Mouse (Mus musculus) bone marrow macrophage, adult 2 months (primary cell): ENCODE measurements around the gene Lrpap1. TPM values are rescaled to one million over a fixed set of nuclear protein-coding genes. Genes with fewer than 3 reads are reported as not detected.
A peak's percentile ranks its signal among the peaks of the same experiment; 100 is the strongest.

ENCODE experiments used
- H3K27ac ChIP-seq: 2 replicates; pipeline ENCODE4 v1.5.1; 2012; ENCODE audit warnings: low read depth, low read length; ENCODE audit not compliant: insufficient read depth
- H3K4me1 ChIP-seq: 2 replicates; pipeline ENCODE4 v1.6.1; 2012; ENCODE audit warnings: low read length; ENCODE audit not compliant: control insufficient read depth, insufficient read depth
- H3K4me3 ChIP-seq: 2 replicates; pipeline ENCODE4 v1.5.1; 2012; ENCODE audit warnings: mild to moderate bottlenecking, low read length, moderate library complexity; ENCODE audit not compliant: insufficient read depth
- CTCF ChIP-seq: IDR thresholded peaks from 2 replicates; pipeline ENCODE4 v1.5.1; 2012; ENCODE audit warnings: low read depth, mild to moderate bottlenecking, low read length, moderate library complexity
- POLR2A ChIP-seq: IDR thresholded peaks from 2 replicates; pipeline ENCODE4 v1.6.1; 2012; ENCODE audit warnings: mild to moderate bottlenecking, low read depth, low read length, borderline replicate concordance
- polyA plus RNA-seq: library from polyadenylated mRNA; stranded (reverse); fragments of >200 nt; gene quantifications from 2 replicates; pipeline ENCODE4 v1.2.4, GENCODE M21; 2012; ENCODE audit not compliant: missing spikeins, insufficient read depth, insufficient read length

The Lrpap1 gene
- polyA plus RNA-seq, 1 experiment, result 105 TPM

DNA sequence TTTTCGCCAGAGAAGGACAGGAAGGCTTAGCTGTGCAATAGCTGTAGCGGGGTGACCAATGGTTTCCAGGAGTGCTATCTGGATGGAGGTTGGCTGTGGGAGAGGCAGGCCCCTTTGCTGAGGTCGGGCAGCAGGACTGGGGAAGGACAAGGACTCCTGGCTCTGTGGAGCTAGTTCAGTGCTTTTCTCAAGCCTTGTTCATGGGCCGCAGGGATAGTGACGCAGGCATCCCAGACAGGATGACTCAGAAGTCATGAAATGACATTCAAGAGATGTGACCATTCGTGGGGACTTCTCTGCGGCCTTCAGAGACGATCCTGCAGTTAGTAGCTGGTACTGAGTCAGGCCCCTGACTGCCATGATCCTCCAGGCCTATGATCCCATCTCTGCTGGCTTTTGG, 35.3 kb downstream of the Lrpap1 start:
- no peaks in the 10 kb centered on the region for H3K4me1 ChIP-seq
- TF ChIP-seq POLR2A (no peak), CTCF (no peak)
- no peak overlapping the region for H3K4me3 ChIP-seq
- H3K27ac ChIP-seq, result no peak overlapping the region

DNA sequence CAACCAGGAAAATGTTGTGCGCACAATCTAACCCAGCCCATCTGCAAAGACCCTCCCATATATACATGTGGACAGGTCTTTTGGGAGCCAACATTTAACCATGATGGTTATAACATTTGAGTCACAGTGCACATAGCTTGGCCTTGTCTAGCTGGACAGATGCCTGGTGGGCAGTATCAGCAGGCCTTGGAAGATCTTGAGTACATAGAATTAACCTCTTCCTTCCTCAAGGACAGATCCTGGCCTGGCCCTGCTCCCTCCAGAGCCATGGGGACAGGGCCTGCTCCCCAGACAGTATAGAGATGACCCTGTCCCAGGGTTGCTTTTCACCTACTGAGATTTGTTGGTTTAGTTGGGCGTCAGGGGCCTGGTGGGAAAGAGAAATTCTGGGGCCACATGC, 35.7 kb downstream of the Lrpap1 start:
- H3K4me3 ChIP-seq, result no peak overlapping the region
- TF ChIP-seq POLR2A, result no peak
- no peak for TF ChIP-seq CTCF
- H3K27ac ChIP-seq, result no peak overlapping the region
- no peaks in the 10 kb centered on the region for H3K4me1 ChIP-seq

DNA sequence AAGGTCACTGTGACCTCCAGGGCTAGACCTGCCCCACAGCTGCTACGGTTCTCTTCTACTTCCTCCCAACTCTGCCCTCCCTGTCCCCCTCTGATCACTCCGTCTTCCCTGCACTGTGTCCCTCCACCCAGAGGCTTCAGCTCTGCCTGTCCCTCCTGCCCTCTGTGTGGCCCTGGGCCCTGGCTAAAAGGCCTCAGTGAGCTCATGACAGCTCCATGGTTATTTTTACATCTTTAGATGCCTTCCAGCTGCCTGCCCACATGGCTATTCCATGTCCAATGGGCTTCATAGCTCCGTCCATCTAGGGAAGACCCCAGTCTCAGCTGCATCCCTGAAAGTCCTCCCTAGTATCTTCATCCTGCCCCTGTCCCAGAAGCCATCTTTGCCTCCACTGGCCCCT, 45.5 kb downstream of the Lrpap1 start:
- no peaks in the 10 kb centered on the region for H3K4me1 ChIP-seq
- no peak overlapping the region for H3K4me3 ChIP-seq
- TF ChIP-seq CTCF, result no peak
- no peak for TF ChIP-seq POLR2A
- no peak overlapping the region for H3K27ac ChIP-seq

GRCm38 (mm10) chr5:35058216-35058615, 47.4 kb downstream of the Lrpap1 start:
- TF ChIP-seq CTCF (no peak), POLR2A (no peak)
- no peak overlapping the region for H3K27ac ChIP-seq
- no peaks in the 10 kb centered on the region for H3K4me1 ChIP-seq
- no peak overlapping the region for H3K4me3 ChIP-seq

DNA sequence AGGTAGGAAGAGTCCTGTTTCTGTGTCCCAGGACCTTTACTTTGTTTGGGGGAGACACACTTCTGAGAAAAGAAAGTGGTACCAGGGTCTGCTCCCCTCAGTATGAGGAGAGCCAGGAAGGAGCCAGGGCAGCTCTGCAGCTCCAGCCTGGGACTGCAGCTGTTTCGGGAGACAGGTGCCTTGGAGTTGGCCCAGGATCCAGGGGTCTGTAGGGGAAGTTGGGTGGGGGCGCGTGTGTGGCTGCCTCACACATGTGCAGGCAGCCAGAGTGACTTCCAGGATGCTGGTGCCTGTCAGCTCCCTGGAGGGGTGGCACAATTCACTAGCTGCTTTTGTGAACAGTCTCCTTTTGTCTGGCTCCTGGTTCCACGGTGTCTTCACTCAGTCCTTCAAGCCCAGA, 48.0 kb downstream of the Lrpap1 start:
- no peak overlapping the region for H3K4me3 ChIP-seq
- H3K27ac ChIP-seq, result no peak overlapping the region
- TF ChIP-seq CTCF (no peak), POLR2A (no peak)
- no peaks in the 10 kb centered on the region for H3K4me1 ChIP-seq

DNA sequence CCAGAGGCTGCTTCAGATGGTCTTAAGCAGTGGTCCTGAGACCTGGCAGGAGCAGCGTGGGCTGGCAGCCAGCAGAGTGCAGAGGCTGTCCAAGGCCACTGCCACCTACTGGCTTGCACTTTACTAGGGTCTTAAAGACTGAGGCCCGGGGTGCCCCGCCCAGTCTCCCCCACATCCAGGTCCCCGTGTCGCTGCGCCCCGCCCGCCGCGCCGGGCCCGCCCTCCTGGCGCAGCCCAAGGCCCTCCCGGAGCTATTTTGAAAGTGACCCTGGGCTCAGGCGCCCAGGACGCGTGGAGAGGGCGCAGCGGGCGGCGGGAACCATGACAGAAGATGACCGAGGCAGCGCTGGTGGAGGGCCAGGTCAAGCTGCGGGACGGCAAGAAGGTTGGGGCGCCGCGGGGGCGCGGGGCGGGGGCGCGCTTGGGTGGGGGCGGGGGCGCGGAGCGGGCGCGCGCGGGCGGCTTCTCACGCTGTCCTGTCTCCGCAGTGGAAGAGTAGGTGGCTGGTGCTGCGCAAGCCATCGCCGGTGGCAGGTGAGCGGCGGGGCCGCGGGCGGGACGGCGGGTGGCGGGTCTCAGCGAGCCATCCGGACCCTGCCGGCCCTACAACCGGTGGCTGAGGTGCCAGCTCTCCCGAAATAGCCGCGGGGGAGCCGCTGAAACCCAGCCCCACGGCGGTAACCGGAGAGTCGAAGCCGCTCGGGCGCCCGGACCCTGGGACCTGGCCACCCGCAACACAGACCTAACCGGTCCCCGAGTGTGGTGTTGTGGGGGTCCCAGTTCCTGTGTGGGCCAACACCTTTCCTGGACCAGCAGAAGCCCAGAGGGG, 48.7 kb downstream of the Lrpap1 start, which contains the start of gene Dok7:
Gene Dok7 (plus strand): TSS at position 163 of the 829 bp plus-strand sequence.
- TF ChIP-seq POLR2A (no peak), CTCF (no peak)
- Histone ChIP-seq H3K27ac (no peak within 1 kb of the TSS), H3K4me3 (peak within 1 kb of the TSS; percentile 41), H3K4me1 (no peaks in the 10 kb centered on the region)

DNA sequence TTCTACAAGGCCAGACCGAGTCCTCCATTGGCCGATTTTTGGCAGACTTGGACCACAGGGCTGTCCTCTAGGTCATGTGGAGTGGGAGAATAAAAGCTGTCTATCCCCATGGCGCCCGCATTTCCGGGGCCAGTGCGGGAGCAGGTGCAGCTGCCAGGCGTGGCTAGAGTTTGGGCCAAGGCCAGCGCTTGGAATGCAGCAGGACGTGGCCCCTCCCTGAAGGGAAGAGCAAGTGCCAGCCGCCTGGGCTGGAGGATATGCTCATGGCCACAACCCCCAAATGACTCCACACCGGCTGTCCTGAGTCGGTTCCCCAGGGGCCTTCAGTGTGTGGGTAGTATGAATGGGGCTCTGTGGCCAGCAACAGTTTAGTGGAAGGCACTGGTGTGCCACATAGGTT, 50.5 kb downstream of the Lrpap1 start:
- Histone ChIP-seq H3K4me1 (no peaks in the 10 kb centered on the region), H3K27ac (no peak overlapping the region), H3K4me3 (no peak overlapping the region)
- no peak for TF ChIP-seq CTCF
- TF ChIP-seq POLR2A, result no peak

GRCm38 (mm10) chr5:35054628-35055027, 50.9 kb downstream of the Lrpap1 start:
- Histone ChIP-seq H3K27ac (no peak overlapping the region), H3K4me3 (no peak overlapping the region), H3K4me1 (no peaks in the 10 kb centered on the region)
- TF ChIP-seq POLR2A (no peak), CTCF (no peak)

- TF ChIP-seq POLR2A, result no peak
- TF ChIP-seq CTCF, result no peak
- H3K4me3 ChIP-seq, result no peak overlapping the region
- no peak overlapping the region for H3K27ac ChIP-seq
- no peaks in the 10 kb centered on the region for H3K4me1 ChIP-seq
These were observed 55.0 kb downstream of the Lrpap1 start for GRCm38 (mm10) chr5:35050541-35050940.

GRCm38 (mm10) chr5:35043110-35043451, 62.5 kb downstream of the Lrpap1 start:
- H3K4me3 ChIP-seq, result no peak overlapping the region
- H3K27ac ChIP-seq, result no peak overlapping the region
- TF ChIP-seq CTCF, result peak; percentile 64
- no peak for TF ChIP-seq POLR2A
- H3K4me1 ChIP-seq, result no peaks in the 10 kb centered on the region

GRCm38 (mm10) chr5:35042431-35043109, 63.0 kb downstream of the Lrpap1 start:
- Histone ChIP-seq H3K4me1 (peaks cover 3% of the 10 kb centered on the region), H3K27ac (no peak overlapping the region), H3K4me3 (no peak overlapping the region)
- TF ChIP-seq POLR2A (no peak), CTCF (no peak)

Other genes starting within 250 kb of the Lrpap1 start
- gene Msantd1, start 197.8 kb downstream of the Lrpap1 start, polyA plus RNA-seq, result 1.4 and 1.7 TPM in 2 replicates
- gene Rgs12, start 156.3 kb downstream of the Lrpap1 start, polyA plus RNA-seq, result 4.4 and 6.4 TPM in 2 replicates
- not detected in 2 replicates for gene Hgfac, start 64.3 kb downstream of the Lrpap1 start, polyA plus RNA-seq
- not detected in 2 replicates for gene Dok7, start 49.0 kb downstream of the Lrpap1 start, polyA plus RNA-seq
- not detected in 2 replicates for gene Adra2c, start 172.6 kb upstream of the Lrpap1 start, polyA plus RNA-seq